Comparison of ENCODE assay signal across 8 mouse cellular contexts in genomic region chr11:97415330-97415711, GRCm38 (mm10). TPM values are rescaled to one million over a fixed set of nuclear protein-coding genes. Genes with fewer than 3 reads are reported as not detected.
DNase-seq lines count a peak whose midpoint lies in the region; ATAC-seq and TF ChIP-seq lines count a peak whose summit lies in the region.

Gene Arhgap23, plus strand, starts transcription at chr11:97415533.

- H3K4me2 ChIP-seq in kidney, embryonic 14.5 days (replicated peaks; ENCODE audit: low read depth, low read length): peak within 1 kb of the TSS; percentile 89
- H3K4me2 ChIP-seq in liver, embryonic 16.5 days (ENCODE audit: low read depth, low read length): peak within 1 kb of the TSS; percentile 99
- H3K4me2 ChIP-seq in neural tube, embryonic 13.5 days: peak within 1 kb of the TSS; percentile 59

- no peaks in the 10 kb centered on the region for H3K36me3 ChIP-seq in thymus, adult 2 months (ENCODE audit: control insufficient read depth, insufficient read depth, low read length)
- H3K36me3 ChIP-seq in heart, adult 2 months (ENCODE audit: control insufficient read depth, insufficient read depth, low read length): no peaks in the 10 kb centered on the region
- H3K36me3 ChIP-seq in kidney, embryonic 14.5 days (ENCODE audit: control insufficient read depth, insufficient read depth, low read length): no peaks in the 10 kb centered on the region
- H3K36me3 ChIP-seq in liver, embryonic 16.5 days (ENCODE audit: control insufficient read depth, insufficient read depth): no peaks in the 10 kb centered on the region
- H3K36me3 ChIP-seq in neural tube, embryonic 13.5 days: no peaks in the 10 kb centered on the region

- no peak for TF ChIP-seq POLR2A in thymus, adult 2 months (IDR thresholded peaks at IDR 0.05; ENCODE audit: control insufficient read depth, extremely low read depth, insufficient read depth, low read length, poor library complexity)
- peak; percentile 44; the same call in 1 of the 2 replicates for TF ChIP-seq POLR2A in heart, adult 2 months (IDR thresholded peaks at IDR 0.05; ENCODE audit: insufficient read depth, low read depth, low read length)

- TF ChIP-seq EP300 in heart, adult 2 months (IDR thresholded peaks at IDR 0.05; ENCODE audit: insufficient read depth, low read depth, low read length): no peak

- H3K4me1 ChIP-seq in thymus, adult 2 months (replicated peaks; ENCODE audit: control insufficient read depth, insufficient read depth, low read length): peaks cover 14% of the 10 kb centered on the region
- peaks cover 7% of the 10 kb centered on the region for H3K4me1 ChIP-seq in heart, adult 2 months (ENCODE audit: control insufficient read depth, insufficient read depth, low read length)
- peaks cover 26% of the 10 kb centered on the region for H3K4me1 ChIP-seq in kidney, embryonic 14.5 days (ENCODE audit: control insufficient read depth, insufficient read depth, low read length)
- peaks cover 43% of the 10 kb centered on the region for H3K4me1 ChIP-seq in liver, embryonic 16.5 days (ENCODE audit: control insufficient read depth, low read depth, low read length)
- peaks cover 39% of the 10 kb centered on the region for H3K4me1 ChIP-seq in neural tube, embryonic 13.5 days (replicated peaks)

- H3K79me2 ChIP-seq in heart, adult 2 months (replicated peaks; ENCODE audit: control insufficient read depth, insufficient read depth, low read length): peaks cover 1% of the 10 kb centered on the region; the same call in 1 of the 2 replicates

- intact Hi-C loops in heart, adult 2 months (cut with DNase I): no loop called here

- H3K27ac ChIP-seq in thymus, adult 2 months (ENCODE audit: control insufficient read depth, insufficient read depth, low read length): no peak within 1 kb of the TSS
- H3K27ac ChIP-seq in heart, adult 2 months: peak within 1 kb of the TSS; percentile 92
- peak within 1 kb of the TSS; percentile 80 for H3K27ac ChIP-seq in kidney, embryonic 14.5 days (ENCODE audit: low read depth, low read length)
- H3K27ac ChIP-seq in liver, embryonic 16.5 days (ENCODE audit: low read length): peak within 1 kb of the TSS; percentile 70
- peak within 1 kb of the TSS; percentile 53 for H3K27ac ChIP-seq in neural tube, embryonic 13.5 days (replicated peaks)

- no peak for TF ChIP-seq CTCF in thymus, adult 2 months (IDR thresholded peaks at IDR 0.05; ENCODE audit: borderline replicate concordance, control insufficient read depth, extremely low read depth, insufficient read depth, low read length, poor library complexity)
- no peak for TF ChIP-seq CTCF in heart, adult 2 months (IDR thresholded peaks at IDR 0.05)

- peak; percentile 85 for ATAC-seq in kidney, embryonic 14.5 days (ENCODE audit: low FRiP score, low TSS enrichment)
- peak; percentile 89 for ATAC-seq in liver, embryonic 16.5 days (ENCODE audit: low read depth)
- peak; percentile 60 for ATAC-seq in neural tube, embryonic 13.5 days (ENCODE audit: low read depth)

- H3K4me3 ChIP-seq in thymus, adult 2 months (ENCODE audit: control insufficient read depth, insufficient read depth, low read length): peak within 1 kb of the TSS; percentile 57
- H3K4me3 ChIP-seq in heart, adult 2 months: peak within 1 kb of the TSS; percentile 90
- peak within 1 kb of the TSS; percentile 81 for H3K4me3 ChIP-seq in kidney, embryonic 14.5 days (ENCODE audit: low read length)
- peak within 1 kb of the TSS; percentile 90 for H3K4me3 ChIP-seq in liver, embryonic 16.5 days (ENCODE audit: low read depth, low read length)
- H3K4me3 ChIP-seq in neural tube, embryonic 13.5 days: peak within 1 kb of the TSS; percentile 50

- 1% methylated on average over 28 of the region's 29 CpGs for WGBS in thymus, adult 2 months
- under 1% methylated on average over 29 of the region's 29 CpGs for WGBS in heart, adult 2 months
- under 1% methylated on average over 27 of the region's 29 CpGs for WGBS in kidney, embryonic 14.5 days
- 0% methylated on average over 29 of the region's 29 CpGs for WGBS in liver, embryonic 16.5 days (ENCODE audit: insufficient replicate concordance)
- WGBS in neural tube, embryonic 13.5 days: under 1% methylated on average over 29 of the region's 29 CpGs

- no peaks in the 10 kb centered on the region for H3K27me3 ChIP-seq in thymus, adult 2 months (ENCODE audit: control insufficient read depth, insufficient read depth, low read length)
- no peaks in the 10 kb centered on the region for H3K27me3 ChIP-seq in heart, adult 2 months (ENCODE audit: control insufficient read depth, insufficient read depth, low read length)
- no peaks in the 10 kb centered on the region for H3K27me3 ChIP-seq in kidney, embryonic 14.5 days (ENCODE audit: control insufficient read depth, insufficient read depth, low read length)
- H3K27me3 ChIP-seq in liver, embryonic 16.5 days (ENCODE audit: control insufficient read depth, insufficient read depth, low read depth, low read length): no peaks in the 10 kb centered on the region
- H3K27me3 ChIP-seq in neural tube, embryonic 13.5 days: peaks cover 20% of the 10 kb centered on the region

- peak within 1 kb of the TSS; percentile 79 for H3K9ac ChIP-seq in heart, adult 2 months (ENCODE audit: low read depth, low read length)
- H3K9ac ChIP-seq in kidney, embryonic 14.5 days (ENCODE audit: low read depth, low read length): peak within 1 kb of the TSS; percentile 85
- peak within 1 kb of the TSS; percentile 90 for H3K9ac ChIP-seq in liver, embryonic 16.5 days (ENCODE audit: low read depth, low read length)
- peak within 1 kb of the TSS; percentile 68 for H3K9ac ChIP-seq in neural tube, embryonic 13.5 days

- H3K9me3 ChIP-seq in kidney, embryonic 14.5 days (ENCODE audit: control insufficient read depth, low read length): no peaks in the 10 kb centered on the region
- no peaks in the 10 kb centered on the region for H3K9me3 ChIP-seq in liver, embryonic 16.5 days (replicated peaks; ENCODE audit: control insufficient read depth, low read length)
- no peaks in the 10 kb centered on the region for H3K9me3 ChIP-seq in neural tube, embryonic 13.5 days

- DNase-seq in thymus, adult 2 months: no peak
- DNase-seq in thymus, postnatal 14 days: no peak
- DNase-seq in embryo, embryonic 10.5 days (ENCODE audit: low spot score): peak; percentile 90
- DNase-seq in heart, adult 2 months: peak in 1 of 2 experiments; percentile 84
- no peak for DNase-seq in cerebellum, adult 18-20 months

RNA-seq across cellular contexts. Expression of gene Arhgap23, which starts in this region (rescaled TPM):
- polyA plus RNA-seq in thymus, adult 2 months (2012; rRNA removed): 13.3 and 18.0 TPM in 2 replicates
- 10 to 100 TPM; 12.8 to 13.7 TPM for total RNA-seq in heart, adult 2 months (2021)
- 18.4 and 19.2 TPM in 2 replicates for polyA plus RNA-seq in heart, adult 2 months (2012; rRNA removed)
- 5.2 and 7.4 TPM in 2 replicates for polyA plus RNA-seq in kidney, embryonic 14.5 days (2014; fragmentation: Nextera tagmentation; extraction: Ambion mirVana)
- 4.8 and 5.4 TPM in 2 replicates for polyA plus RNA-seq in liver, embryonic 16.5 days (2015; fragmentation: Nextera tagmentation; extraction: Ambion mirVana)
- polyA plus RNA-seq in neural tube, embryonic 13.5 days (2015; fragmentation: Nextera tagmentation; extraction: Ambion mirVana): 6.8 and 7.4 TPM in 2 replicates
